Mouse (Mus musculus) urinary bladder, postnatal 4 days (tissue): Measurements from ENCODE around the gene Gm20388.
A peak's percentile ranks its signal among the peaks of the same experiment; 100 is the strongest.

Experiments
- DNase-seq, 2 experiments: peaks; one replicate each; pipeline ENCODE4 v3.0.0; 2021 to 2022; ENCODE audit warnings: low spot score in 2 of 2

Gene Gm20388

GRCm38 (mm10) chr8:123880271-123880670, 3969.6 kb downstream of the Gm20388 start:
- no peak for DNase-seq

- DNase-seq: no peak
Measured at GRCm38 (mm10) chr8:123880821-123881350, 3970.2 kb downstream of the Gm20388 start.

GRCm38 (mm10) chr8:123882412-123882811, 3971.8 kb downstream of the Gm20388 start:
- no peak for DNase-seq

- DNase-seq: no peak
Measured at GRCm38 (mm10) chr8:123883094-123883493, 3972.5 kb downstream of the Gm20388 start.

- DNase-seq: no peak
Measured at GRCm38 (mm10) chr8:123884721-123885565, 3974.3 kb downstream of the Gm20388 start.

GRCm38 (mm10) chr8:123887163-123887562, 3976.5 kb downstream of the Gm20388 start:
- DNase-seq: no peak

- DNase-seq: no peak
Measured at GRCm38 (mm10) chr8:123887956-123888355, 3977.3 kb downstream of the Gm20388 start.

GRCm38 (mm10) chr8:123889797-123890196, 3979.2 kb downstream of the Gm20388 start:
- DNase-seq: no peak

- peak in 1 of 2 experiments; percentile 37 for DNase-seq
Measured at GRCm38 (mm10) chr8:123891271-123891670, 3980.6 kb downstream of the Gm20388 start.

- DNase-seq: no peak
Measured at GRCm38 (mm10) chr8:123891883-123892585, 3981.4 kb downstream of the Gm20388 start.

GRCm38 (mm10) chr8:123892586-123893155, 3982.0 kb downstream of the Gm20388 start:
- DNase-seq: no peak

DNA sequence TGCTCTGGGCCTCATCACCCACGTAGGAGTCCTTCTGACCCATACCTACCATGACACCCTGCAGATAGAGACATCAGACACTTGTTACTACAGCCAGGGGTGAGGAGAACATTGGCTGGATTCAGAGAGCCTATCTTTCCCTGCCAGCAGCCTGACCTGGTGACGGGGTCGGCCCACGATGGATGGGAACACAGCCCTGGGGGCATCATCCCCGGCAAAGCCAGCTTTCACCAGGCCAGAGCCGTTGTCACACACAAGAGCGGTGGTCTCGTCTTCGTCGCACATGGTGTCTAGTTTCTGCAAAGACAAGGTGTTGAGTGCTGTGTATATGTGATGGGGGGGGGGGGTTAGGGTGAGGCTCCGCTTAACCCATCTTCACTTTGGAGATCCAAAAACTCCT, 3982.8 kb downstream of the Gm20388 start:
- DNase-seq: no peak

- no peak for DNase-seq
Measured at GRCm38 (mm10) chr8:123894502-123895097, 3984.0 kb downstream of the Gm20388 start, which contains the start of gene Acta1. Gene Acta1, minus strand, starts transcription at chr8:123894751.

DNA sequence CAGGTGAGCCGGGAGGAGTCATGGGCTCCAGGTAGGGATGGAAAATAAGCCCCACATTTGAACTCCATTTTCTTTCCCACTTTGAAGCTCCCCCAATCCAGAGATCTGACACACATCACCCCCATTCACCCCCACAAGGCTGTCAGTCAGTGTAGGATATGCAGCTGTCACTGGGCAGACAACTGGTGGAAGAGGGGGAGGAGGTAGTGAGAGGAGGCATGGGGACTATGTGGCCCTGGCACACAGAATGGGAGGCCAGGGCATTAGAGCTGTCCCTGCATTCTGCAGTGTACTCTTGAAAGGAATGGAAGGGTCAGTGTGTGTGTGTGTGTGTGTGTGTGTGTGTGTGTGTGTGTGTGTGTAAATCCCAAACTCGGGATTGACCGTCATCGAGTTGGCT, 3984.6 kb downstream of the Gm20388 start:
- DNase-seq: no peak

DNA sequence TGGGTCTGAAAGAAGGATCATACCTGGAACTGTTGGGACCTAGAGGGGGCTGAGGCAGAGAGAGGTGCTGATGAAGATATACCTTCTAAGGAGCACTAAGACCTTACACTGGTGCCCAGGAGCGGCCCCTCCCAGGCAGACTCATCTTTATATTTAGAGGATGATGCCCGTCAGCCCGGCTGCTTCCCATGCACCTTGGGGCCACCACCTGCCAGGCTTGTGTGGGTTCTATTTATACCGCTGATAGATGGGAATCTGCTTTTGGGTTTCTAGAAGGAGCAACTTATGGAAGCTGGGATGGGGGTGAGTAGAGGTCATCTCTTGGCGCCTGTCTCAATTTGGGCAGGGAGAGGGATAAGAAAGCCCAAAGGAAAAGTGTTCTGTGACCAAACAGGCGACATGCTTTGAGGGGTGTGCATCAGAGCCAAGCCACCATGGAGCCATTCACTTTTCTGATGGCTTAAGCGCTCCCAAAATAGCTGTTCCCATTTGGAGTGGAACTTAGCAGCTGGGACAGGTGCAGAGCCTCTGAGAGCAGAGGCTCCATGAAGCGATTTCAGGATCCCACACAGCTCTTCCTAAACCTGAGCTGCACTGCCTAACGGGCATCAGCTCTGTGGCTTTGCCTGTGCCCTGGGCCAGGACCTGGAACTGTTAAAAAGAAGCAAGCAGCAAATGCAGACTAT, 3985.2 kb downstream of the Gm20388 start:
- no peak for DNase-seq

GRCm38 (mm10) chr8:123896366-123896761, 3985.7 kb downstream of the Gm20388 start:
- DNase-seq: no peak

DNA sequence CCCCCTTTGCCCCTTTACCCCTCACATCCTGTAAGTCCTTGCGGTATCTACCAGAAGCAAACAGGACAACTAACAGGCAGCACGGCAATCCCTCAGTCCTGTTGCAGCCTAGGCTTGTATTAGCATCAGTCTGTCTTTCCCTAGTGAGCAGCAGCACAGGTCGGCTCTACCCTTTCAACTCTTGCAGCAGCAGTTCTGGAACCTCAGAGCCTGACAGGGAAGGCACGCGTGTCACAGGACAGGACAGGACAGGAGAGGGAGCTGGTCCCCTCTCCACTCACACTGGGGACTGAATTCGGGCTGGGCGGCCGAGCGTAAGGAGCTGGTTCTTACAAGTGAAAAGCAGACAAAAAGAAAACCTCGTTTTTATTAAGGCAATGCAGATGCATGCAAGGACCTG, 3986.1 kb downstream of the Gm20388 start:
- no peak for DNase-seq

- DNase-seq: no peak
Measured at GRCm38 (mm10) chr8:123898576-123898975, 3987.9 kb downstream of the Gm20388 start.

- no peak for DNase-seq
Measured at GRCm38 (mm10) chr8:123899366-123899765, 3988.7 kb downstream of the Gm20388 start.

GRCm38 (mm10) chr8:123902653-123903052, 3992.0 kb downstream of the Gm20388 start:
- no peak for DNase-seq

GRCm38 (mm10) chr8:123907604-123908003, 3997.0 kb downstream of the Gm20388 start:
- no peak for DNase-seq
